Mouse (Mus musculus): ENCODE data around the gene Snrpd2. TPM values are rescaled to one million over a fixed set of nuclear protein-coding genes. Genes with fewer than 3 reads are reported as not detected.

The Snrpd2 gene
- polyA plus RNA-seq, 1 experiment from 2014 or later = 69.6 TPM

DNA sequence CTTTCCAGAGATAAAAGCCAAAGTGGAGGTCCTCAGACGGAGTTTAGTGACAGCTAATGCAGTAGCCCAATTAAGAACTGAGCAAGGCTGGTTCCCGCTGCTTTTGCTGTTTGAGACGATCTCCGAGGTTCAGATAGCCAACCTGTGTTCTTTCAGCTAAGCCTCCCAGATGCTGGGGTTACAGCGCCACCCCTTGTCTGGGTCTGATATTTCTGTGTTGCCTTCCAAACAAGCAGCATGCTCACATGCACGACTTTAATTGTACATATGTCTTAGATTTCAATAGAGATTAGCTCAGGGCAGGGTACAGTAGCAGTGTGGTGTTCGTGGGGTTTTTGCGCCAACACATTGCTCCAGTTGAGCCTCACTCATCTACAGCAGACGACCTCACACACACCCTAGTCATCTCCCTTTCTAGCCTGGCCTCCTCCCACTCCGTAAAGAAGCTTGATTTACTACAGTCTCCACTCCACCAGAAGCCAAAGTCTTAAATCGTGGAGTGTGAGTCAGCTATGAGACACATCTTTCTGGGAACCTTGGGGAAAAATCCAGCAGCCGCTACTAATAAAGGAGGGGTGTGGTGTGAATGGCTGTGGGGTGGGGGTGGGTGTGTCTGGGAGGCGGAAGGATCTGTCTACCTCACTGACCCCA is 6.4 kb downstream of the Snrpd2 start:
- ATAC-seq = peak; percentile 73
- WGBS = 31% methylated on average over 13 of the region's 13 CpGs
- H3K4me2 ChIP-seq (replicated peaks; ENCODE audit: low read depth) = 0 out of 2 replicates have a peak overlapping the region, but pooled peaks have one; percentile 4

GRCm38 (mm10) chr7:19157160-19157800 is 7.8 kb downstream of the Snrpd2 start:
- no peak overlapping the region for H3K27ac ChIP-seq (ENCODE audit: low read depth, low read length)
- 0 out of 2 replicates have a peak, but pooled peaks cover 6% of the 10 kb centered on the region for H3K4me1 ChIP-seq (replicated peaks; ENCODE audit: control insufficient read depth, insufficient read depth, low read length)
- TF ChIP-seq CTCF (IDR thresholded peaks at IDR 0.05; ENCODE audit: low read depth) = peak; percentile 100
- peak overlapping the region; percentile 54 for H3K4me2 ChIP-seq (replicated peaks; ENCODE audit: low read depth)
- peak overlapping the region; percentile 40 for H3K9ac ChIP-seq (ENCODE audit: low read depth, low read length)
- 4% methylated on average over 30 of the region's 30 CpGs for WGBS
- no peaks in the 10 kb centered on the region for H3K9me3 ChIP-seq (ENCODE audit: control insufficient read depth)
- peaks cover 8% of the 10 kb centered on the region; the same call in 1 of the 2 replicates for H3K27me3 ChIP-seq (replicated peaks; ENCODE audit: control insufficient read depth, insufficient read depth, low read length)
- ATAC-seq = peak; percentile 70
- H3K4me3 ChIP-seq (ENCODE audit: low read depth, low read length) = no peak overlapping the region
- H3K36me3 ChIP-seq (ENCODE audit: control insufficient read depth, insufficient read depth) = peaks cover 22% of the 10 kb centered on the region

More for the DNA sequence above, 6.4 kb downstream of the Snrpd2 start:
- TF ChIP-seq CTCF (IDR thresholded peaks at IDR 0.05; ENCODE audit: low read depth) = peak; percentile 71
- H3K9ac ChIP-seq (ENCODE audit: low read depth, low read length) = no peak overlapping the region; the same call in 1 of the 2 replicates
- peaks cover 27% of the 10 kb centered on the region for H3K36me3 ChIP-seq (ENCODE audit: control insufficient read depth, insufficient read depth)
- H3K27me3 ChIP-seq (replicated peaks; ENCODE audit: control insufficient read depth, insufficient read depth, low read length) = peaks cover 8% of the 10 kb centered on the region; the same call in 1 of the 2 replicates
- peak overlapping the region; percentile 15; the same call in 1 of the 2 replicates for H3K27ac ChIP-seq (ENCODE audit: low read depth, low read length)
- no peaks in the 10 kb centered on the region for H3K9me3 ChIP-seq (ENCODE audit: control insufficient read depth)
- no peak overlapping the region for H3K4me3 ChIP-seq (ENCODE audit: low read depth, low read length)
- 0 out of 2 replicates have a peak, but pooled peaks cover 6% of the 10 kb centered on the region for H3K4me1 ChIP-seq (replicated peaks; ENCODE audit: control insufficient read depth, insufficient read depth, low read length)

- no peak overlapping the region for H3K27ac ChIP-seq (ENCODE audit: low read depth, low read length)
- ATAC-seq = no peak
- H3K36me3 ChIP-seq (ENCODE audit: control insufficient read depth, insufficient read depth) = peaks cover 9% of the 10 kb centered on the region
- 72% methylated on average over 11 of the region's 11 CpGs for WGBS
- H3K9ac ChIP-seq (ENCODE audit: low read depth, low read length) = no peak overlapping the region
- no peaks in the 10 kb centered on the region for H3K9me3 ChIP-seq (ENCODE audit: control insufficient read depth)
- no peak overlapping the region for H3K4me3 ChIP-seq (ENCODE audit: low read depth, low read length)
- peaks cover 8% of the 10 kb centered on the region; the same call in 1 of the 2 replicates for H3K4me1 ChIP-seq (replicated peaks; ENCODE audit: control insufficient read depth, insufficient read depth, low read length)
- H3K4me2 ChIP-seq (replicated peaks; ENCODE audit: low read depth) = no peak overlapping the region
- no peak for TF ChIP-seq CTCF (IDR thresholded peaks at IDR 0.05; ENCODE audit: low read depth)
- H3K27me3 ChIP-seq (replicated peaks; ENCODE audit: control insufficient read depth, insufficient read depth, low read length) = peaks cover 8% of the 10 kb centered on the region; the same call in 1 of the 2 replicates
These were observed 9.1 kb downstream of the Snrpd2 start for GRCm38 (mm10) chr7:19158601-19159000.

GRCm38 (mm10) chr7:19159411-19159810 is 9.9 kb downstream of the Snrpd2 start:
- Histone ChIP-seq H3K36me3 (ENCODE audit: control insufficient read depth, insufficient read depth) (peaks cover 7% of the 10 kb centered on the region; the same call in 1 of the 2 replicates), H3K4me1 (replicated peaks; ENCODE audit: control insufficient read depth, insufficient read depth, low read length) (peaks cover 16% of the 10 kb centered on the region), H3K4me2 (replicated peaks; ENCODE audit: low read depth) (peak overlapping the region; percentile 87), H3K4me3 (ENCODE audit: low read depth, low read length) (peak overlapping the region; percentile 43; the same call in 1 of the 2 replicates), H3K27me3 (replicated peaks; ENCODE audit: control insufficient read depth, insufficient read depth, low read length) (peaks cover 8% of the 10 kb centered on the region; the same call in 1 of the 2 replicates), H3K9ac (ENCODE audit: low read depth, low read length) (0 out of 2 replicates have a peak overlapping the region, but pooled peaks have one; percentile 7), H3K27ac (ENCODE audit: low read depth, low read length) (no peak overlapping the region), H3K9me3 (ENCODE audit: control insufficient read depth) (no peaks in the 10 kb centered on the region)
- 10% methylated on average over 18 of the region's 18 CpGs for WGBS
- TF ChIP-seq CTCF (IDR thresholded peaks at IDR 0.05; ENCODE audit: low read depth) = no peak
- ATAC-seq = no peak

- Histone ChIP-seq H3K9ac (ENCODE audit: low read depth, low read length) (peak overlapping the region; percentile 40), H3K27ac (ENCODE audit: low read depth, low read length) (no peak overlapping the region), H3K4me1 (replicated peaks; ENCODE audit: control insufficient read depth, insufficient read depth, low read length) (peaks cover 20% of the 10 kb centered on the region), H3K27me3 (replicated peaks; ENCODE audit: control insufficient read depth, insufficient read depth, low read length) (peaks cover 8% of the 10 kb centered on the region; the same call in 1 of the 2 replicates), H3K4me2 (replicated peaks; ENCODE audit: low read depth) (peak overlapping the region; percentile 87), H3K9me3 (ENCODE audit: control insufficient read depth) (no peaks in the 10 kb centered on the region), H3K4me3 (ENCODE audit: low read depth, low read length) (peak overlapping the region; percentile 43), H3K36me3 (ENCODE audit: control insufficient read depth, insufficient read depth) (0 out of 2 replicates have a peak, but pooled peaks cover under 1% of the 10 kb centered on the region)
- TF ChIP-seq CTCF (IDR thresholded peaks at IDR 0.05; ENCODE audit: low read depth) = no peak
- WGBS = under 1% methylated on average over 20 of the region's 20 CpGs
- 0 out of 2 replicates have a peak, but pooled peaks have one; percentile 14 for ATAC-seq
These were observed 10.6 kb downstream of the Snrpd2 start for GRCm38 (mm10) chr7:19160115-19160514.

DNA sequence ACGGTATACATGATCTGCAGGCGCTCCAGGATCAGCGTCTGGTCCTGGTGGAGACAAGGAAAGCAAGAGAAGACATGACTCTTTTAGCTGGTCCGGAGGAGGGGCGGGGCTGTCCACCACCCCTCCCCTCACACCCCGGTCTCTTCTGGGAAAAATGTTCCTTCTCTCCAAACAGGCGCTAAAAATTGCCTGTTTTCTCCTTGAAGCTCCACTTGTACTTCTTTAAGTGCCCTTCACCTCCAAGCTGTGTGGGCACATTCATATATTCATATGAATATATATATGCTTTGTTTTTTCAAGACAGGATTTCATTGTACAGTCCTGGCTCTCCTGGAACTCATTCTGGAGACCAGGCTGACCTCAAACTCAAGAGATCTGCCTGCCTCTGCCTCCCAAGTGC is 13.4 kb downstream of the Snrpd2 start:
- H3K4me3 ChIP-seq (ENCODE audit: low read depth, low read length) = no peak overlapping the region
- ATAC-seq = no peak
- H3K4me1 ChIP-seq (replicated peaks; ENCODE audit: control insufficient read depth, insufficient read depth, low read length) = peaks cover 20% of the 10 kb centered on the region
- H3K9me3 ChIP-seq (ENCODE audit: control insufficient read depth) = no peaks in the 10 kb centered on the region
- no peak overlapping the region for H3K9ac ChIP-seq (ENCODE audit: low read depth, low read length)
- WGBS = 86% methylated on average over 7 of the region's 7 CpGs
- no peak overlapping the region for H3K4me2 ChIP-seq (replicated peaks; ENCODE audit: low read depth)
- no peaks in the 10 kb centered on the region for H3K36me3 ChIP-seq (ENCODE audit: control insufficient read depth, insufficient read depth)
- peaks cover 8% of the 10 kb centered on the region; the same call in 1 of the 2 replicates for H3K27me3 ChIP-seq (replicated peaks; ENCODE audit: control insufficient read depth, insufficient read depth, low read length)
- H3K27ac ChIP-seq (ENCODE audit: low read depth, low read length) = no peak overlapping the region
- TF ChIP-seq CTCF (IDR thresholded peaks at IDR 0.05; ENCODE audit: low read depth) = no peak

Data from intestine, postnatal 0 days (tissue).